Mouse (Mus musculus) cerebellum, adult 2 months (tissue): ENCODE results near the gene Scnn1g.

Experiments
- CTCF ChIP-seq: fragments of 200-500 bp; IDR thresholded peaks from 2 replicates; pipeline ENCODE4 v1.5.1; 2011; ENCODE audit warnings: low read depth, mild to moderate bottlenecking, control low read depth, low read length, moderate library complexity, borderline replicate concordance; ENCODE audit not compliant: insufficient read depth
- POLR2A ChIP-seq: fragments of 200-500 bp; IDR thresholded peaks from 2 replicates; pipeline ENCODE4 v1.6.1; 2011; ENCODE audit warnings: low read length, control low read depth, borderline replicate concordance; ENCODE audit not compliant: insufficient read depth

GRCm38 (mm10) chr7:121785651-121786228 is 51.5 kb downstream of the Scnn1g start:
- TF ChIP-seq POLR2A (no peak), CTCF (no peak)
